Mouse (Mus musculus) mouse trophoblast stem cell (cell line): ENCODE data around the gene Aldh1l2.

Experiments used
- in situ Hi-C, 2 experiments: fragments of 300-500 bp; cut with MseI, MboI; formaldehyde crosslinking; loops; 2 replicates in 1 of 2; 3 replicates in 1 of 2; pipeline ENCODE4 v1.15.1; 2025

The Aldh1l2 gene

GRCm38 (mm10) chr10:83533910-83534283 lies at the start of gene Aldh1l2:
Gene Aldh1l2 (minus strand): TSS chr10:83534140.
- in situ Hi-C loops: no loop called here

- in situ Hi-C loops: no loop called here
These were observed 31.8 kb upstream of the Aldh1l2 start for GRCm38 (mm10) chr10:83565449-83566441.

- in situ Hi-C loops: no loop called here
These were observed 29.1 kb upstream of the Aldh1l2 start for GRCm38 (mm10) chr10:83563005-83563404.

- in situ Hi-C loops: no loop called here
These were observed 11.4 kb upstream of the Aldh1l2 start for GRCm38 (mm10) chr10:83545341-83545740.

GRCm38 (mm10) chr10:83544103-83544479 lies 10.2 kb upstream of the Aldh1l2 start:
- in situ Hi-C loops: no loop called here

GRCm38 (mm10) chr10:83543439-83544102 lies 9.6 kb upstream of the Aldh1l2 start, which contains the start of gene Washc4:
Gene Washc4 (plus strand): TSS chr10:83543752.
- in situ Hi-C loops: no loop called here

- in situ Hi-C loops: no loop called here
These were observed 8.3 kb upstream of the Aldh1l2 start for GRCm38 (mm10) chr10:83542241-83542640.

GRCm38 (mm10) chr10:83540092-83540491 lies 6.2 kb upstream of the Aldh1l2 start:
- in situ Hi-C loops: no loop called here

GRCm38 (mm10) chr10:83539311-83539980 lies 5.5 kb upstream of the Aldh1l2 start:
- in situ Hi-C loops: no loop called here

- in situ Hi-C loops: no loop called here
These were observed 2.5 kb upstream of the Aldh1l2 start for GRCm38 (mm10) chr10:83536436-83536835.

GRCm38 (mm10) chr10:83533258-83533909 lies 556 bp downstream of the Aldh1l2 start:
- in situ Hi-C loops: no loop called here

GRCm38 (mm10) chr10:83530384-83530967 lies 3.5 kb downstream of the Aldh1l2 start:
- in situ Hi-C loops: no loop called here

GRCm38 (mm10) chr10:83524238-83524637 lies 9.7 kb downstream of the Aldh1l2 start:
- in situ Hi-C loops: loop anchor here in 1 of 2 experiments (25.0 kb wide), 1 partner anchor 612 kb away; no protein-coding TSS in a partner anchor

- in situ Hi-C loops: loop anchor here in 1 of 2 experiments (25.0 kb wide), 1 partner anchor 609 kb away; no protein-coding TSS in a partner anchor
These were observed 12.9 kb downstream of the Aldh1l2 start for GRCm38 (mm10) chr10:83520990-83521389.

- in situ Hi-C loops: loop anchor here in 1 of 2 experiments (10.0 to 25.0 kb wide), 2 partner anchors 259 to 601 kb away; no protein-coding TSS in a partner anchor
These were observed 20.2 kb downstream of the Aldh1l2 start for GRCm38 (mm10) chr10:83513736-83514135.

GRCm38 (mm10) chr10:83511304-83511703 lies 22.6 kb downstream of the Aldh1l2 start:
- in situ Hi-C loops: loop anchor here in 1 of 2 experiments (10.0 to 25.0 kb wide), 2 partner anchors 257 to 599 kb away; no protein-coding TSS in a partner anchor

- in situ Hi-C loops: loop anchor here (10.0 to 25.0 kb wide), 2 partner anchors 264 to 597 kb away; no protein-coding TSS in a partner anchor
These were observed 24.8 kb downstream of the Aldh1l2 start for GRCm38 (mm10) chr10:83508962-83509660.

- in situ Hi-C loops: loop anchor here in 1 of 2 experiments (10.0 kb wide), 1 partner anchor 63 kb away; no protein-coding TSS in a partner anchor
These were observed 36.6 kb downstream of the Aldh1l2 start for GRCm38 (mm10) chr10:83497321-83497720.

GRCm38 (mm10) chr10:83490506-83490905 lies 43.4 kb downstream of the Aldh1l2 start:
- in situ Hi-C loops: loop anchor here in 1 of 2 experiments (10.0 kb wide), 1 partner anchor 56 kb away; no protein-coding TSS in a partner anchor

GRCm38 (mm10) chr10:83477286-83477685 lies 56.7 kb downstream of the Aldh1l2 start:
- in situ Hi-C loops: no loop called here
